Mouse (Mus musculus) gastrocnemius, postnatal 4 days (tissue): ENCODE results near the gene Kat2a. TPM values are rescaled to one million over a fixed set of nuclear protein-coding genes. Genes with fewer than 3 reads are reported as not detected.

Source experiments
- DNase-seq, 2 experiments: peaks; one replicate each; pipeline ENCODE4 v3.0.0; 2021 to 2022; ENCODE audit warnings: low spot score in 2 of 2, mixed read lengths in 2 of 2
- total RNA-seq, 2 experiments: library from RNA; stranded (reverse); gene quantifications; 2 replicates each; pipeline ENCODE4 v1.2.3; 2021

Gene Kat2a
- total RNA-seq, 2 experiments from 2014 or later: 20.6 to 21.6 TPM

DNA sequence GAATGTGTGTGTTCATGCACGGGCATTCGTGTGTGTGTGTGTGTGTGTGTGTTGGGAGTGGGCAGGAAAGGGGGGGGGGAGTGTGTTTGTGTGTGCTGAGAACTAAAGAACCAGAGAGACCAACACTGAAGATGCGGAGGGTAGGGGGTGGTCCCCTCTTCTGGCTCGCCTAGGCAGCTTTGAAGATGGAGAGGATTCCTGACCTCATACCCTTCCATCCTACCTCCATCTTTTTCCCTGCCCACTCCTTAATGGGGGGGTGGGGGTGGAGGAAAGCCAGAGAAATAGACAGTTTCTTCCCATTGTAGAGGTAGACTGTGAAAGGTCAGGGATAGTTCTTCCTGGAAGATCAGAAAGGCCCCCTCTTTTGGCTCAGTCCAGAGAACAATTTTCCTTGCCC lies 909 bp upstream of the Kat2a start:
- no peak for DNase-seq

GRCm38 (mm10) chr11:100710977-100711376 lies 1.3 kb downstream of the Kat2a start:
- no peak for DNase-seq

GRCm38 (mm10) chr11:100710528-100710927 lies 1.7 kb downstream of the Kat2a start:
- no peak for DNase-seq

- DNase-seq: no peak
These were observed 3.0 kb downstream of the Kat2a start for GRCm38 (mm10) chr11:100709201-100709810.

DNA sequence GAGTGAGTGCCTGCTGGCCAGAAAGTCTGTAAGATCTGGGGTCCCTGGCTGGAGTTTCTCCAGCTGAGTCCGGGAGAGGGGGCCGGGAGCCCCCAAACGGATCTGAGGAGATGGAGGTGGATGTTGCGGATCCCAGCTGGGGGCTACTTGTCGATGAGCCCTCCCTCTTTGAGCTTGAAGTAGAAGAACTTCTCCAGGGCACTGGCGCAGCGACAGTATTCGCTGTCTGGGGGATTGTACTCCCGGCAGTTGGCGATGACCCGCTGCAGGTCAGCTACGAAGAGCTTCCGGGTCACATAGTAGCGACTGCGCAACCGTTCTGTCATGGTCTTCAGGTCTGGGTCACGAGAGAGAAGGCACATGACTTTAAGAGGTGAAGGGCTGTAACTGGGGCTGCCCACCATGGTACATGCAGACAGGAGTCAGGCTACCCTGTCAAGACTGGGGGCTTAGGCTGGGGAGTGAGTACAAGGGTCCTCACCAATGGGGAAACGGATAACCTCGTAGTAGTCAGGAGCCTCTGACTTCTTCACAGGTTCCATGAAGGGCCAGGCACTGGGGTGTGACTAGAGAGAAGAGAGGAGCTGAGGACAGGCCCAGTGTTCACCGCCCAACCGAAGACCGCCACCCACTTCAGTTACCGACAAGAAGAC lies 7.0 kb downstream of the Kat2a start:
- DNase-seq: no peak

GRCm38 (mm10) chr11:100703851-100704531 lies 8.3 kb downstream of the Kat2a start, which contains the start of gene Dhx58:
TSS of gene Dhx58 (minus strand) at chr11:100704271.
- DNase-seq: no peak

DNA sequence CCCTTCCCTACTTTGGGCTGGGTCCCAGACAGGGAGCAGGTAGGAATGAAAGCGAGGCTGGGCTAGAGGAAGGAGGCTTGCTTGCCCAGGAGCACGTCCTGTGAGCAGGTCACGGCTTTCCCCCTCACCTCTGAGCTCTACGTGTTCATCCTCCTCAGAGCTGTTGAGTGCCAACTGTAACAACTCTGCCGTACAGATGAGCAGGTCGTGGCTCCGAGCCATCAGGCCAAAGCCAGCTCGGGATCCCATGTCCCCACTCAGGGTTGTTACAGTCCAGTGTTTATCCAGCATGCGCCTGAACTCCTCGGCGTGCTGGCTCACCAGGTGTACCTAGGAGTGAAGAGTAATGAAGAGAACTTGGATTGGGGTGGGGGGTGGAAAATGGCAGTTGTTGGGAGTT lies 8.9 kb downstream of the Kat2a start:
- no peak for DNase-seq

DNA sequence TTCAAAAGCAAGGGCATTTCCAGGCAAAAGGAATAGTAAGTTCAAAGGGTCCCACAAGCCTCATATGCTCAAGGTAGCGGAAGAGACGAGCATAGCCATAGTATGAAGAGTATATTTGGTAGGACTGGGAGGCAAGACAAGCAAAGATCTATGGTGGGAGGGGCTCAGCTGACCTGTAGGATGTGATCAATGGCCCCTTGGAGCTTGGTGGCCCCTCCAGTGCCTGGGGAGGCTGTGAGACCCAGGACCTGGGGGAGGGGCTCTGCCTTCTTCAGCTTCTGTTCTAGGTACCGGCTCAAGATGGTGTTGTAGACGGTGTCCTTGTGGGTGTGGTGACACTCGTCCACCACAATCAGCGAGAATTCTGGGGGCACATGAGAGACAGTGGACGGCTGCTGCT lies 9.4 kb downstream of the Kat2a start:
- DNase-seq: no peak

- peak in 1 of 2 experiments; percentile 56 for DNase-seq
These were observed 10.0 kb downstream of the Kat2a start for GRCm38 (mm10) chr11:100702081-100702851.

DNA sequence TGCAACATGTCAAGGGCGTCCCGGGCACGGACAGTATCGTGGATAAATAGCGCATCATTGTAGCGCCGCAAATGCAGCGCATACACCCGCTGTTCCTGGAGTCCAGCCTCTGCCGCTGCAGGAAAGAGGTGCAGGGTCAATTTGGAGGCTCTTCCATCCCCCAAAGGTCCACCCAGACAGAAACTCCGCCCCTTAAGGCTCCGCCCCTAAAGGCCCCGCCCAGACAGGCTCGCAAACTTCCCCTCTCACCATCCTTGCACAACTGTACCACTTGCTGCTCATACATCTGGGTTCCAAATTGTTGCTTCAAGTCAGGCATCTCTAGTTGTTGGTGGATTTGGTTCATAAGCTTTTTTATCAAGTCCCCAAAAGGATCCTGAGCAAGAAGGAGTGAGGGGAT lies 11.0 kb downstream of the Kat2a start:
- peak in 1 of 2 experiments; percentile 52 for DNase-seq

- DNase-seq: no peak
These were observed 11.6 kb downstream of the Kat2a start for GRCm38 (mm10) chr11:100700710-100701109.

DNA sequence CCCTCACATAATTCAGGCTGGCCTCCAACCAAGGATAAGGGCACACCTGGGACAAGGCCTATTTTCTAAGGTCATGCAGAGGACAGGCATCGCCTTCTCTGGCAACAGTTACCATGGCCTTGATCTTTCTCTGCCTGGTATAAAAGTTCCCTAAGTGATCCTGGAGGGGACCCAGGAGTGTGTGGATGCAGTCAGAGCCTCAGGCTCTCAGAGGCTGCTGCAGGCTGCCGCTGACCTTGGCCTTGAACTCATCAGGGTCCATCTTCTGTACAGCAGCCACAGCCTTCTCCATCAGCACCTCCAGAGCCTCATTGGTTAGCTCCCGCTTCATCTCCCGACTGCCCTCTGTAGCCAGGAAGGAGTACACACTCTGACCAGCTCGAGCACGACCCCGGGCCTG lies 14.3 kb downstream of the Kat2a start:
- DNase-seq: no peak

DNA sequence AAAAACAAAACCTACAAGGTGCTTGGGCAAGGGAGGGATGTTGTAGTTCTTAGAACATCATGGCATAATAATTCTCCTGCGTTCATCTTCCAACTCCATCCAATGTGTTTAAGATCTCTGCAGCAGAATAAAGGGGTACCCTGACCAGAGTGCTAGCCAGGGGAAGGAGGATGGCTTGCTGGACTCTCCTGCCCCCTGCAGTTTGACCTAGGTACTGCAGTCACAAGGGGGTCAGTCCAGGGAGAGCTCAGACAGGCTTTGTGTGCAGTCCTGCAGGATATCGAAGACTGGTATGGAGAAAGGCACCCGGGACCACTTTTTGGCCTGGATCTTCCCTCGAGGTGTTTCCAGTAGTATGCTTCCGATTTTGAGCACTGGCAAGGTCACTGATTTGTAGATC lies 17.3 kb downstream of the Kat2a start:
- peak; percentile 66 to 76 for DNase-seq

DNA sequence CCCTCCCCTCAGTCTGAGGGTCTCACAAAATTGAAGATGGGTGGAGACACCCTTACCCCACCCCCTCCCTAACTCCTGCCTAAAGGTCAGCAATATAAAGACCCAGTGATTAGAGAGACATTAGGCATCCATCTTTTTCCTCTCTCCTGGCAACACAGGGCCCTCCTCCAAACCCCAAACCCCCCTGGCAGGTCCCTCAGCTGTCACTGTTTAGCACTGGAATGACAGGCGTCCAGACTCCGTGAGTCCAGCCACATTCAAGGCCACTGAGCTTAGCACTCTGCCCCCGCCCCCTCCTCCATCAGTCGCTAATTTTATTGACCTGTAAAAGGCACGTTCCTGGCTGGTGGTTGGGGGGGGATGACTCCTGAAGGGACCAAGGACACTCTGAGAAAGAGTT lies 19.1 kb downstream of the Kat2a start:
- no peak for DNase-seq

DNA sequence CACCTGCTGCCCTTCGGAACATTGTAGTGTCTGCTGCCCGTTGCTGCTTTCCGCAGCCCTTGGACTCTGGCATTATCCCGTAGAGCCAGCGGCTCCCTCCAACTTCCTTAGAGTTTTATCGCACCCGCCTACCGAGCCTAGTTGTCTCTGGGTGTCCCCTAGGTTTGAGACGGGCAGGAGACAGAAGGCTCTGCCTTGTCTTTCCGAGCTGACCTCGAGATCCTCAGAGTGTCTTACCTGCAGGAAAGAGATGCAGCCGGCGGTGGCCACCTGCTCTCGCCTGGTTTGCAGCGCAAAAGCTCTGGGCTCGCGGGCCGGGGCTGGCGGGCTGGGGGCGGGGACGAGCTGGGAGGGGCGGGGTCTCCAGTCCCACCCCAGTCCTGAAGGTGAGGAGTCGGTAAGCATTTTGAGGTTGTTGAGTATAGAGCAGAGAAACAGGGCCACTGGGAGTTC lies 20.1 kb downstream of the Kat2a start, which contains the start of gene Zfp385c:
TSS of gene Zfp385c (minus strand) at position 292 of the 453 bp plus-strand sequence.
- DNase-seq: no peak

- no peak for DNase-seq
These were observed 21.9 kb downstream of the Kat2a start for GRCm38 (mm10) chr11:100690389-100690788.

GRCm38 (mm10) chr11:100688443-100688842 lies 23.8 kb downstream of the Kat2a start:
- no peak for DNase-seq

GRCm38 (mm10) chr11:100687265-100687664 lies 25.0 kb downstream of the Kat2a start:
- DNase-seq: no peak

GRCm38 (mm10) chr11:100685371-100685770 lies 26.9 kb downstream of the Kat2a start:
- DNase-seq: no peak

DNA sequence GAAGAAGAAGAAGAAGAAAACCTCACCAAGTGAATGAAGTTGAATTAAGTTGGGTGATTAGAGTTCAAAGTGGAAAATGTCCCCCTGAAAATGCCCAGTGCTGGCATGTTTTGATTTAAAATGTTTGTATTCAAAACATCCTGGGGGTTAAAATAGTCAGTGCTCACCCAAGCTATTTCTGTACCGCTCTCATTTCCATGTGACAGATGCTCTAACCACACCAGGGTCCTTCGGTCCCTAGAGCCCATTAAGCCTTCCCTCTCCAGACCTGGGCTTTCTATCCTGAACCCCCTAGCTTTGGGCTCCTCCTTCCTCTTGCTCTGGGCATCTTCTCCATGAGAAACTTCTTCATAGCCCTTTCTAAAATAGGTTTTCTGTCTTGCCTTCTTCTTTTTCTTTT lies 28.2 kb downstream of the Kat2a start:
- no peak for DNase-seq

DNA sequence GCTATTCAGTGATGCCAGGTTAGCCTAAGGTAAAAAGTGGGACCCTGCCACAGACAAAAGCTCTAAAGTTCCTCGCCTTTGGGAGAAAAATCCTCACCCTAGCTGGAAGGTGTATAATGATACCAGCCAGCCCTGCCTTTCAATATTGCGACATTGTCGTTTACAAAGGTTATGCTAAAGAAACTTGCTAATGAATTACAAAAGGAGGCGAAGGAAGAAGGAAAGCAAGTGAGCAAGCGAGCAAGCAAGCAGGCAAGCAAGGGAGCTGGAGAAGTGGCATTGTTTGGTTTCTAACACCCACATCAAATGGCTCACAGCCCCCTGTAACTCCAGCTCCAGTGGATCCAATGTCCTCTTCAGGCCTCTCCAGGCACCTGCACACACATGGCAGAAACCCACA lies 29.7 kb downstream of the Kat2a start:
- DNase-seq: no peak
